Mouse (Mus musculus) liver, embryonic 11.5 days (tissue): ENCODE measurements around the gene Dock1. TPM values are rescaled to one million over a fixed set of nuclear protein-coding genes. Genes with fewer than 3 reads are reported as not detected.

Experiments
- ATAC-seq: fragments of 200-750 bp; cut with Nextera tagmentation; replicated peaks from 2 replicates; pipeline ENCODE4 v1.8.0; 2017; ENCODE audit warnings: moderate number of reproducible peaks, mild to moderate bottlenecking, moderate TSS enrichment, moderate library complexity; ENCODE audit not compliant: low FRiP score
- DNase-seq: peaks from one replicate; pipeline ENCODE4 v3.0.0-alpha.2; 2017; ENCODE audit warnings: low spot score
- H3K27ac ChIP-seq: fragments of 300-500 bp; sonication (generic); 2 replicates; pipeline ENCODE4 v1.5.1; 2014; ENCODE audit warnings: mild to moderate bottlenecking, low read depth, low read length, control low read depth
- H3K27me3 ChIP-seq: fragments of 300-500 bp; sonication (generic); replicated peaks from 2 replicates; pipeline ENCODE4 v1.6.1; 2014; ENCODE audit warnings: low read length, mixed read lengths; ENCODE audit not compliant: control insufficient read depth, insufficient read depth
- H3K36me3 ChIP-seq: fragments of 300-500 bp; sonication (generic); 2 replicates; pipeline ENCODE4 v1.6.1; 2014; ENCODE audit warnings: mild to moderate bottlenecking, low read length, moderate library complexity, mixed read lengths; ENCODE audit not compliant: control insufficient read depth, insufficient read depth
- H3K4me1 ChIP-seq: fragments of 300-500 bp; sonication (generic); replicated peaks from 2 replicates; pipeline ENCODE4 v1.6.1; 2014; ENCODE audit warnings: low read length, mixed read lengths; ENCODE audit not compliant: control insufficient read depth, insufficient read depth
- H3K4me2 ChIP-seq: fragments of 300-500 bp; sonication (generic); 2 replicates; pipeline ENCODE4 v1.6.1; 2014; ENCODE audit warnings: mild to moderate bottlenecking, control low read depth, moderate library complexity
- H3K4me3 ChIP-seq: fragments of 300-500 bp; sonication (generic); 2 replicates; pipeline ENCODE4 v1.5.1; 2014; ENCODE audit warnings: low read depth, low read length, control low read depth
- H3K9ac ChIP-seq: fragments of 300-500 bp; sonication (generic); 2 replicates; pipeline ENCODE4 v1.6.1; 2014; ENCODE audit warnings: low read depth, low read length, control low read depth
- H3K9me3 ChIP-seq: fragments of 300-500 bp; sonication (generic); 2 replicates; pipeline ENCODE4 v1.6.1; 2016; ENCODE audit warnings: low read length, inconsistent platforms, mixed read lengths; ENCODE audit not compliant: control insufficient read depth
- WGBS: fragments of 180-500 bp; shearing (Covaris S2); extraction: QIAGEN DNeasy Blood & Tissue Kit; methylation state at CpG from one replicate; pipeline ENCODE4 v1.1.7; 2014; 5-methylcytosine and 5-hydroxymethylcytosine counted together
- polyA plus RNA-seq: library from polyadenylated mRNA; unstranded; fragments of >200 nt; fragmentation: Nextera tagmentation; extraction: Ambion mirVana; gene quantifications from 2 replicates; pipeline ENCODE4 v1.2.1, GENCODE M21; 2014

The Dock1 gene
- polyA plus RNA-seq, 1 experiment from 2014 or later: 15.9 TPM

DNA sequence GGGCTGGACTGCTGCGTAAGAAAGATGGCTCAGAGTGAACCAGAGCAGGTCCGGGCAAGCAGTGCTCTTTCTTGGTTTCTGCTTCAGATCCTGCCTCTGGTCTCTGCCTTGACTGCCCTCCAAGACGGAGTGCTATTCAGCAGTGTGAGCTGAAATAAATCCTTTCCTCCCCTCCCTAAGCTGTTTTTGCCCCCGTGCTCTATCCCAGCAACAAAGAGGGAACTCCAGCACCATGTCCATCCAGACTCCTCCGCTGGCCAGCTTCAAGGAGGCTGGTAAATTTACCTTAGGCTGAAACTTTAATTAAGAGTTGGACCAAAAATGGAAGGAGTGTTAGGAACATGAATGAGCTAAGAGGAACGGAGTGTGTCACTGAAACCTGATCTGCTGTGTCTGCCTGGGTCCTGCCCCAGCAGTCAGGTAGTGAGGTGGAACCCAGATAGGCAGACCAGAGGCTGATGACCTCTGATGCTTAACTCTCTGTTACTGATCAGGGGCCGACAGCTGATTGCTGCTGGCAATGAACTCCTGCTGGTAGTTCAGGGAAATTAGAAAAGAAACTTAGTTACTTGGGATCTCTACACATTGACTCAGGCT is 335.6 kb downstream of the Dock1 start:
- WGBS: 58% methylated on average over 7 of the region's 7 CpGs
- Histone ChIP-seq H3K4me1 (no peaks in the 10 kb centered on the region), H3K9me3 (no peaks in the 10 kb centered on the region), H3K9ac (no peak overlapping the region), H3K4me3 (no peak overlapping the region), H3K4me2 (no peak overlapping the region), H3K27me3 (no peaks in the 10 kb centered on the region), H3K27ac (no peak overlapping the region), H3K36me3 (no peaks in the 10 kb centered on the region; the same call in 1 of the 2 replicates)
- no peak for ATAC-seq
- no peak for DNase-seq

GRCm38 (mm10) chr7:135008021-135008420 is 337.6 kb downstream of the Dock1 start:
- no peak overlapping the region for H3K4me3 ChIP-seq
- 81% methylated on average over 2 of the region's 2 CpGs for WGBS
- no peaks in the 10 kb centered on the region for H3K4me1 ChIP-seq
- H3K9ac ChIP-seq: no peak overlapping the region
- H3K9me3 ChIP-seq: no peaks in the 10 kb centered on the region
- H3K27ac ChIP-seq: no peak overlapping the region
- no peaks in the 10 kb centered on the region for H3K27me3 ChIP-seq
- H3K4me2 ChIP-seq: no peak overlapping the region
- DNase-seq (no peak), ATAC-seq (no peak)
- no peaks in the 10 kb centered on the region for H3K36me3 ChIP-seq

DNA sequence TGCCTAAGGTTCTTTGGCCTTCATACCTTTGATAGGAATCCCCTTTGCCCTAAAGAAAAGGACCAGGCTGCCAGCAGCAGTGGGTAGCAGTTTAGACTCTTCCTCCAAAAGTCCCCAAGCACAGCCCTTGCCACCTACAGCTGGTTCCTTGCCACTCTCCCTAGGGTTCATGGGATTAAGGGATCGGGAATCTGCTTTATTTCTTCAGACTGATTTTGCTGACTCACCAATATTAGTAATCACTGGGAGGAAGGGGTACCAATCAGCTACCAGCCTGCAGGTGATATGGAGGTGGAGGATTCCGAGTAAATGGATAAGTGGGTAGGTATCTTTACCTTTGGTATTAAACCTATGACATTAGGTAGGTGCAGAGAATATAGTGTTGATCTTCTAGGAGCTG is 340.5 kb downstream of the Dock1 start:
- no peaks in the 10 kb centered on the region for H3K9me3 ChIP-seq
- H3K27me3 ChIP-seq: no peaks in the 10 kb centered on the region
- no peak for ATAC-seq
- 81% methylated on average over 2 of the region's 2 CpGs for WGBS
- no peak overlapping the region for H3K9ac ChIP-seq
- H3K4me1 ChIP-seq: no peaks in the 10 kb centered on the region
- no peak overlapping the region for H3K4me3 ChIP-seq
- DNase-seq: no peak
- no peaks in the 10 kb centered on the region for H3K36me3 ChIP-seq
- no peak overlapping the region for H3K4me2 ChIP-seq
- no peak overlapping the region for H3K27ac ChIP-seq

DNA sequence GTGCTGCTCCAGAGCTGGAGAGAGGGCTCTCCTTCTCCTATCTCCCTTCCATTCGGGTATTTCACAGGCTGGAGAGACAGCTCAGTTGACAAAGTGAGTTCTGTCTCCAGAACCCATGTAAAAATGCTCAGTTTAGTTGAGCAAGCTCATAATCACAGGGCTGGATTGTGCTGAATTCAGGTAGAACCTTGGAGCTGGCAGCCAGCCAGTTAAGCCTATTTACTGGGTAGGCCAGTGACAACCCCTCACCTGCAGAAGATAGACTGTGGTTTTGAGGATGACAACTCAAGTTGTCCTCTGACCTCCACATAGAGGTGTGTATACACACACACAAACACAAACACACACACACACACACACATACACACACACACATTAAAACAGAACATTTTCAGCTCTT is 347.1 kb downstream of the Dock1 start:
- H3K4me3 ChIP-seq: no peak overlapping the region
- WGBS: 63% methylated on average over 1 of the region's 1 CpGs
- no peaks in the 10 kb centered on the region for H3K27me3 ChIP-seq
- H3K4me2 ChIP-seq: no peak overlapping the region
- no peak overlapping the region for H3K27ac ChIP-seq
- H3K9ac ChIP-seq: no peak overlapping the region
- H3K36me3 ChIP-seq: no peaks in the 10 kb centered on the region
- no peak for ATAC-seq
- no peaks in the 10 kb centered on the region for H3K9me3 ChIP-seq
- no peak for DNase-seq
- H3K4me1 ChIP-seq: no peaks in the 10 kb centered on the region

DNA sequence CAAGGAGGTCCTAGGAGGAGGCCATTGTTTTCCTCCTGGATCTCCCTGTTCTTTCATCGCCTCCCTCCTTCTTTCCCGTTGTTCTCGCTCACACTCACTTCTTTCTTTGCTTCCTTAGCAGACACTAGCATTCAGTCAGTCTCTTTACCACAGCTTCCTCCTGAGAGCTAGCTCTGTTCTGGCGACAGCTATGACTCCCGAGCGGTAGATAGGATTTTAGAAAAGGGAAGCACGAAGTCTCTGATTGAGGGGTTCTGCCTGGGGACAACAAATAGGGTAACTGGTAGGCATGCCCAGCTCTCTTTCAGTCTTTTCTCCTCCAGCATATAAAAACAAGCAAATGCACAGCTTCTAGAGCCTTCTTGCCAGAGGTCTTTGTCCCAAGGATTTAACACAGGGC is 350.3 kb downstream of the Dock1 start:
- Histone ChIP-seq H3K36me3 (no peaks in the 10 kb centered on the region), H3K9me3 (no peaks in the 10 kb centered on the region), H3K4me3 (no peak overlapping the region), H3K9ac (no peak overlapping the region), H3K27ac (no peak overlapping the region), H3K4me1 (no peaks in the 10 kb centered on the region), H3K4me2 (no peak overlapping the region), H3K27me3 (no peaks in the 10 kb centered on the region)
- no peak for ATAC-seq
- DNase-seq: no peak
- 51% methylated on average over 7 of the region's 7 CpGs for WGBS

GRCm38 (mm10) chr7:135021544-135022100 is 351.2 kb downstream of the Dock1 start:
- Histone ChIP-seq H3K9ac (no peak overlapping the region), H3K27ac (no peak overlapping the region), H3K27me3 (no peaks in the 10 kb centered on the region), H3K4me1 (no peaks in the 10 kb centered on the region), H3K4me2 (no peak overlapping the region), H3K4me3 (no peak overlapping the region), H3K36me3 (no peaks in the 10 kb centered on the region), H3K9me3 (no peaks in the 10 kb centered on the region)
- 86% methylated on average over 9 of the region's 9 CpGs for WGBS
- DNase-seq: no peak
- no peak for ATAC-seq

DNA sequence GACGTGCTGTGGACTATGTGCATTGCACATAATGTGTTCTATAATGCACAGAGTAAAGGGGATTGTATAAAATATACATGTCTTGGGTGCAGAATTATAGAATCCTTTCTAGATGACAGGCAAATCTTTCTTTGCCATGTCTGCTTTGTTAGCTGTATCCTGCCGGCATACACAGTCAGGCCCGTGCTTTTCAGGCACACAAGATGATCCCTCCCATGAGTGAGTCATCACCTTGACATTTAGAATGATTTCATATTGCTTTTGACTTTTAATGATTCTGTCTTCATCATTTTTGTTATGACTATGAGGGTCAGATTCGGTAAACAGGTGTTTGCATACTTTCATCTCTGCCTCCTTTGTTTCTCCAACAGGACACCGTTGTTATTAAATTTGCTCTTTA is 354.1 kb downstream of the Dock1 start:
- Histone ChIP-seq H3K4me1 (no peaks in the 10 kb centered on the region), H3K27ac (no peak overlapping the region), H3K9ac (no peak overlapping the region), H3K4me2 (no peak overlapping the region), H3K4me3 (no peak overlapping the region), H3K36me3 (no peaks in the 10 kb centered on the region), H3K9me3 (no peaks in the 10 kb centered on the region), H3K27me3 (no peaks in the 10 kb centered on the region)
- DNase-seq: no peak
- WGBS: 84% methylated on average over 5 of the region's 5 CpGs
- ATAC-seq: no peak

DNA sequence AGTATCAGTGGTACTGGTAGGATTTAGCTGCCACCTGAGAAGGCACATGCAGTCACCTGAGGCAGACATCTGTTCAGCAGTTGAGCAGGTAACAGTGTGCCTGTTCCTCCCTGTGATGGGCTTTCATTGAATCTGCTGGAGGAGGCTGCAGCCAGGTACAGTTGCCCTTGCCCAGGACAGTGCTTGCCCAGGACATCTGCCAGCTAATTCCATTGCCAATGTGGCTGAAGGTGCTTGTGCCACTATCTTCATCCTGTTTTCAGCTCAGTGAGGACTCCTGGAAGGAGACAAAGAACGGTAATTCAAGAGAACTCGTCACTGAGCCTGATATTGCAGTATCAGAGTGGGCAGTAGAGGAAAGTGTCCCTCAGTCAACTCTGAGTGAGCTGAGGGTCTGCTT is 358.3 kb downstream of the Dock1 start:
- no peak overlapping the region for H3K27ac ChIP-seq
- 80% methylated on average over 2 of the region's 2 CpGs for WGBS
- no peaks in the 10 kb centered on the region for H3K4me1 ChIP-seq
- H3K27me3 ChIP-seq: no peaks in the 10 kb centered on the region
- no peak overlapping the region for H3K4me3 ChIP-seq
- DNase-seq: no peak
- H3K9me3 ChIP-seq: no peaks in the 10 kb centered on the region
- ATAC-seq: no peak
- H3K4me2 ChIP-seq: no peak overlapping the region
- H3K9ac ChIP-seq: no peak overlapping the region
- H3K36me3 ChIP-seq: no peaks in the 10 kb centered on the region

- Histone ChIP-seq H3K9ac (no peak overlapping the region), H3K27me3 (no peaks in the 10 kb centered on the region), H3K4me1 (no peaks in the 10 kb centered on the region), H3K9me3 (no peaks in the 10 kb centered on the region), H3K4me2 (no peak overlapping the region), H3K27ac (no peak overlapping the region), H3K36me3 (no peaks in the 10 kb centered on the region), H3K4me3 (no peak overlapping the region)
- no peak for DNase-seq
- ATAC-seq: no peak
- 69% methylated on average over 3 of the region's 3 CpGs for WGBS
Measured at GRCm38 (mm10) chr7:135029136-135029535, 358.7 kb downstream of the Dock1 start.
